Mouse (Mus musculus) stomach, embryonic 14.5 days (tissue): ENCODE measurements around the gene Cyp2c23. TPM values are rescaled to one million over a fixed set of nuclear protein-coding genes. Genes with fewer than 3 reads are reported as not detected.

Source experiments
- ATAC-seq: fragments of 200-750 bp; cut with Nextera tagmentation; 2 replicates; pipeline ENCODE4 v1.8.0; 2017; ENCODE audit warnings: low read depth, moderate TSS enrichment; ENCODE audit not compliant: insufficient number of reproducible peaks, insufficient read depth, low FRiP score
- H3K27ac ChIP-seq: fragments of 300-500 bp; sonication (generic); 2 replicates; pipeline ENCODE4 v1.5.1; 2014; ENCODE audit warnings: mild to moderate bottlenecking, low read length, moderate library complexity, mixed read lengths
- H3K27me3 ChIP-seq: fragments of 300-500 bp; sonication (generic); 2 replicates; pipeline ENCODE4 v1.6.1; 2014; ENCODE audit warnings: low read length, control low read depth, mixed read lengths; ENCODE audit not compliant: control insufficient read depth, insufficient read depth
- H3K36me3 ChIP-seq: fragments of 300-500 bp; sonication (generic); 2 replicates; pipeline ENCODE4 v1.6.1; 2014; ENCODE audit warnings: mild to moderate bottlenecking, control low read depth, low read length, moderate library complexity, mixed read lengths; ENCODE audit not compliant: control insufficient read depth, insufficient read depth
- H3K4me1 ChIP-seq: fragments of 300-500 bp; sonication (generic); 2 replicates; pipeline ENCODE4 v1.6.1; 2014; ENCODE audit warnings: low read length, control low read depth, mixed read lengths; ENCODE audit not compliant: control insufficient read depth, insufficient read depth
- H3K4me2 ChIP-seq: fragments of 300-500 bp; sonication (generic); replicated peaks from 2 replicates; pipeline ENCODE4 v1.6.1; 2014; ENCODE audit warnings: low read depth, low read length, control low read depth
- H3K4me3 ChIP-seq: fragments of 300-500 bp; sonication (generic); 2 replicates; pipeline ENCODE4 v1.5.1; 2014; ENCODE audit warnings: low read depth, low read length, control low read depth
- H3K9ac ChIP-seq: fragments of 300-500 bp; sonication (generic); replicated peaks from 2 replicates; pipeline ENCODE4 v1.6.1; 2014; ENCODE audit warnings: low read depth, mild to moderate bottlenecking, control low read depth, low read length, moderate library complexity, mixed read lengths
- H3K9me3 ChIP-seq: fragments of 300-500 bp; sonication (generic); 2 replicates; pipeline ENCODE4 v1.6.1; 2016; ENCODE audit warnings: low read depth, low read length, control low read depth; ENCODE audit not compliant: control insufficient read depth
- WGBS: fragments of 180-500 bp; shearing (Covaris S2); extraction: QIAGEN DNeasy Blood & Tissue Kit; methylation state at CpG from one replicate; pipeline ENCODE4 v1.1.7; 2014; 5-methylcytosine and 5-hydroxymethylcytosine counted together
- polyA plus RNA-seq: library from polyadenylated mRNA; unstranded; fragments of >200 nt; fragmentation: Nextera tagmentation; extraction: Ambion mirVana; gene quantifications from 2 replicates; pipeline ENCODE4 v1.2.1, GENCODE M21; 2014

The Cyp2c23 gene
- polyA plus RNA-seq, 1 experiment from 2014 or later: 1.7 TPM

DNA sequence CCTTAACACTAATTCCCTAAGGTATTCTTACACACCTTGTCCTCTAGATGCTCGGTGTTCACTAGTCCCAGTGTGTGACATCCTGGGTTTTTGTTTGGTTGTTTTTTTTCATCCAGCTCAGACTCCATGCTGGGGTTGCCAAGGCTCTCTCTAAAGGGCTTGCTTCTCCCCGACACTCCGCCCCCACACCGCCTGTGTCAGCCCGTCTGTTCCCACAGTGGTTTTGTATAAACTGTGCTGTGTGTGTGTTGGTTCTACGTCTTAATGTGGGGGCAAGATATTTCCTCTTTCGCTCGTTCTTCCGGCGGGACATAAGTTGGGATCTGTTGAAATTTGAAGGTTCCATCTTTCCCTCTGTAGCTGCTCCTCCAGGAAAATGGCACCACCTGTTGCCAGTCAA is 30.9 kb downstream of the Cyp2c23 start:
- H3K9me3 ChIP-seq: no peaks in the 10 kb centered on the region
- WGBS: 72% methylated on average over 10 of the region's 10 CpGs

DNA sequence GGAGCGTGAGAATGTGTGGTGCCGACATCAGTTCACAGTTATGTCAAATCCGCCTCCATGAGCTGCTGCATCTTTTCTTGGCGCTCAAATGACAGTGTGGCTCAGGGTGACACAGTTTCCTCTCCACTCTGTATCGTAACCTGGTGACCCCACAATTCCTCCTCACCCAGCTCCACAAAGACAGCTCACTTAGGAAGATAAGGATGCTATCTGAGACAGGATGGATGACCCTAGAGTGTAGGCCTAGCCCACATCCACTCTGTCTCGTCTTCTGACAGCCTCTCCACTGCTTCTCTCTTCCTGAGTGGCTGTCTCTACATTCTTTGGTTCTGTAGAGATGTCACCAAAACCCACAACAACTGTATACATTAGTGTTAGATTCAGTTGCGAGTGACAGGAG is 33.6 kb downstream of the Cyp2c23 start:
- H3K27me3 ChIP-seq: no peaks in the 10 kb centered on the region
- H3K4me1 ChIP-seq: no peaks in the 10 kb centered on the region
- H3K27ac ChIP-seq: no peak overlapping the region
- no peak overlapping the region for H3K4me3 ChIP-seq
- H3K4me2 ChIP-seq: no peak overlapping the region
- no peaks in the 10 kb centered on the region for H3K36me3 ChIP-seq
- no peak for ATAC-seq
- WGBS: 51% methylated on average over 7 of the region's 7 CpGs
- H3K9ac ChIP-seq: no peak overlapping the region
- H3K9me3 ChIP-seq: no peaks in the 10 kb centered on the region

More for the DNA sequence above, 30.9 kb downstream of the Cyp2c23 start:
- Histone ChIP-seq H3K36me3 (no peaks in the 10 kb centered on the region), H3K4me3 (no peak overlapping the region), H3K4me2 (no peak overlapping the region), H3K27ac (no peak overlapping the region), H3K9ac (no peak overlapping the region), H3K27me3 (no peaks in the 10 kb centered on the region), H3K4me1 (no peaks in the 10 kb centered on the region)
- no peak for ATAC-seq

DNA sequence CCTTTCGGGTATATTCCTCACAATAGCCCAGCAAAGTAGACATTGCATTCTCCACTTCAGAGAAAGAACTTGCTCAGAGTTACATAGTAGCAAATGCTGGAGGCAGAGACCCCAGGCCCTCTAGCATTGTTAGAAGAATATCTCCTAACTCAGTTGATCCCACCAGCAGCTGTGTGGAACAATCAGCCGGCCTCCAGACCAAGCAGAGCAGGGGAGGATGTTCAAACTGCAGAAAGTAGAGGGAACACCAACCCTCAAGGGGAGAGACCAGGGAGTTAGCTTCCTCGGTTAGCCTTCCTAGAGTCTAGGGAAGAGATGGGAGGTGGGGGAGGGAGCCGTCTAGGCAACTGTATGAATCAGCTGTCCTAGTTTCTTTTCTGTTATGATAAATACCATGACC is 36.5 kb downstream of the Cyp2c23 start:
- no peaks in the 10 kb centered on the region for H3K36me3 ChIP-seq
- no peak overlapping the region for H3K9ac ChIP-seq
- H3K9me3 ChIP-seq: no peaks in the 10 kb centered on the region
- no peak overlapping the region for H3K27ac ChIP-seq
- no peak for ATAC-seq
- H3K27me3 ChIP-seq: no peaks in the 10 kb centered on the region
- 51% methylated on average over 4 of the region's 4 CpGs for WGBS
- H3K4me3 ChIP-seq: no peak overlapping the region
- H3K4me1 ChIP-seq: no peaks in the 10 kb centered on the region
- H3K4me2 ChIP-seq: no peak overlapping the region

DNA sequence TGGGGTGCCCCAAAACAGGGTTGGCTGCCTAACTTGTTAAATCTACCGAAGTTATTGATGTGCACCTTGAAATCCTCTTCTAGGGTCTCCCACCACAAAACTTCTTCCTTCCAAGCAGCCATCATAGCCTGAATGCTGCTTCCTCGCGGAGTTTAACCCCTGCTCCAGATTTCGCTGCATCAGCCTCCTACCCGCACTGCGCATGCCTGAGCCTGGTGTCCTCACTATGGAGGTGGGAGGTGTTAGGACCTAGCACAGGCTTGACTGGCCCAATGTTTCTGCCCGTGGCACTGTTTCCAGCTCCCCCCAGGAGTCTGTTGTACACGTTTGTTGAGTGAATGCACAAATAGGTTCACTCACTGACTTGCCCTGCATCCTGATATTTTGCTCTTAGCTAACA is 38.6 kb downstream of the Cyp2c23 start:
- Histone ChIP-seq H3K4me2 (no peak overlapping the region), H3K36me3 (no peaks in the 10 kb centered on the region), H3K27ac (no peak overlapping the region), H3K27me3 (no peaks in the 10 kb centered on the region), H3K4me3 (no peak overlapping the region), H3K9me3 (no peaks in the 10 kb centered on the region), H3K9ac (no peak overlapping the region), H3K4me1 (no peaks in the 10 kb centered on the region)
- WGBS: 79% methylated on average over 8 of the region's 8 CpGs
- no peak for ATAC-seq

DNA sequence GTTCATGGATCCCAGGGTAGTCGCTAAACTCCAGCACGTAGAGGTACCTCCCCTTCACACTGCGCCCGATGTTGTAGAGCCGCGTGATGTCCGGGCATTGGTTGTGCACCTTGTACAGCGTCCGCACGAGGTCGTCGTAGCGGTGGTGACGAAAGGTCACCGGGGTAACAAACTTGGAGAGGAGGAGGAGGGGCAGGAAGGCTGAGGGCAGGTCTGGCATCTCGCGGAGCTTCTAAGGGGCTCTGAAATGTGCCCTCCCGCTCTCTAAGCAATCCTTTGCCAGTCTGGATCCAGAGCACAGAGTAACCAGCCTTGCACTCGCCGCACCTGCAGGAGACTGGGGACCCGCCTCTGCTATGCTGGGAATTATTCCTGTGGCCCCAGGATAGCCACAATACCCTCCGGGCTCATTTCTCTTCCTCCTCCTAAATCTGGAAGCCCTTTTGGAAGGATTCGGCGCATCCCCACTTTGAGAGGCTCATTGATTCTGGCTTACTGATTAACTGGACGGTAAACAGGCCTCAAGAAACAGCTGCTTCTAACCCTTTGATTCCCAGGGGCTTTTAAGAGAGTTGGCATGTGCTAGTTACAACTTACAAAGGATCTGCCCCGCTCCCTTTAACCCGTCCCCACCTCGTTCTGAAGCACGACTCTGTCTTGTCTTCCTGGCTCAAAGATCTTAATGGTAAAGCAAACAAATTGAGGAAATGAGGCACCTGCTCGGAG is 42.8 kb downstream of the Cyp2c23 start, which contains the start of gene Cpn1:
Gene Cpn1 (minus strand): TSS at position 488 of the 726 bp plus-strand sequence.
- Histone ChIP-seq H3K9ac (no peak within 1 kb of the TSS), H3K9me3 (no peaks in the 10 kb centered on the region), H3K36me3 (no peaks in the 10 kb centered on the region), H3K27ac (peak within 1 kb of the TSS; percentile 58; the same call in 1 of the 2 replicates), H3K4me1 (0 out of 2 replicates have a peak, but pooled peaks cover 3% of the 10 kb centered on the region), H3K4me3 (peak within 1 kb of the TSS; percentile 22), H3K4me2 (peak within 1 kb of the TSS; percentile 29), H3K27me3 (no peaks in the 10 kb centered on the region)
- ATAC-seq: peak; percentile 77
- 13% methylated on average over 30 of the region's 30 CpGs for WGBS

DNA sequence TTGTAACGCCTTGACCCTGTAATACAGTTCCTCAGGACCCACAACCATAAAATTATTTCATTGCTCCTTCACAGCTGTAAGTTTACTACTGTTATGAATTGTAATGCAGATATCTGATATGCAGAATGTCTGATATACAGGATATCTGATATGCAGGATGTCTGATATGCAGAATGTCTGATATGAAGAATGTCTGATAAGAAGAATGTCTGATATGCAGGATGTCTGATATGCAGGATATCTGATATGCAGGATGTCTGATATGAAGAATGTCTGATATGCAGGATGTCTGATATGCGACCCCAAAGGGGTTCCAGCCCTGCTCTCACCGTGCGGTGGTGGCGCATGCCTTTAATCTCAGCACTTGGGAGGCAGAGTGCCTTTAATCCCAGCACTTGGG is 47.0 kb downstream of the Cyp2c23 start:
- Histone ChIP-seq H3K4me1 (0 out of 2 replicates have a peak, but pooled peaks cover 3% of the 10 kb centered on the region), H3K36me3 (no peaks in the 10 kb centered on the region), H3K9ac (no peak overlapping the region), H3K4me2 (no peak overlapping the region), H3K27ac (no peak overlapping the region), H3K9me3 (no peaks in the 10 kb centered on the region), H3K4me3 (no peak overlapping the region), H3K27me3 (no peaks in the 10 kb centered on the region)
- no peak for ATAC-seq
- 91% methylated on average over 5 of the region's 5 CpGs for WGBS

DNA sequence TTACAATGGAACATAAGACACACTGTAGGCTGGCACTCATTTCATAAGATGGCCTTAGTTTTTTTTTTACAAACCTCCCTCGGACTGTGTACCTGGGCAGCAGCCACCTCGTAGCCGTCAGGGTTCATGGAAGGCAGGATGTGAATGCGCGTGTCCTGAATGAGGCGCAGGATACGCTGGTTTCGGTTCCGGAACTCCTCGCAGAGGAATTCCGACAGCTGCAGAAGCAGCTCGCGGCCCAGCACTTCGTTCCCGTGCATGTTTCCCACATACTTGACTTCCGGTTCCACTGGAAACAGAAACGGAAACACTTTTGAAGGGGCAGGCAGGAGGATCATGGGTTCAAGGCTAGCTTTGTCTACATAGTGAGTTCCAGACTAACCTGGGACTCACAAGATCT is 48.3 kb downstream of the Cyp2c23 start:
- no peak for ATAC-seq
- H3K9me3 ChIP-seq: no peaks in the 10 kb centered on the region
- 89% methylated on average over 17 of the region's 17 CpGs for WGBS
- H3K4me1 ChIP-seq: 0 out of 2 replicates have a peak, but pooled peaks cover 6% of the 10 kb centered on the region
- H3K4me3 ChIP-seq: no peak overlapping the region
- H3K9ac ChIP-seq: no peak overlapping the region
- no peaks in the 10 kb centered on the region for H3K27me3 ChIP-seq
- no peak overlapping the region for H3K27ac ChIP-seq
- H3K36me3 ChIP-seq: no peaks in the 10 kb centered on the region
- H3K4me2 ChIP-seq: no peak overlapping the region

DNA sequence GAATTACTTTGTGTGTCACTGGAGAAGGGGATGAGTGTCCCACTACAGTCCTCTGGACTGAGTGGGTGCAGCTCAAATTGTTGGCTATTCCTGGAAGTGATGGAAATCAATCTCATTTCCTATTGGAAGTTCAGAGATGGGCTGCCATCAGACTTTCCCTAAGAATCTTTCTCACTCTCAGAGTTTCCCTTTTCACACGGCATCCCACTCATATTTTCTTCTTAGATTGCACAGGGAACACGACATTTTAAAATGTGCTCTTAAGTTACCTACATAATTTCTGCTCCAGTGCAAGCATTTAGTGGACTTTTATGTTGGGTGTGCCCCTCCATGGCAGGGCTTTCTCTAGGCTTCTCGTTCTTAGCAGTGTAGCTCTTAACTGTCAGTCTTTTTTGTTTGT is 51.2 kb downstream of the Cyp2c23 start:
- Histone ChIP-seq H3K27me3 (no peaks in the 10 kb centered on the region), H3K4me1 (0 out of 2 replicates have a peak, but pooled peaks cover 2% of the 10 kb centered on the region), H3K4me2 (no peak overlapping the region), H3K36me3 (no peaks in the 10 kb centered on the region), H3K4me3 (no peak overlapping the region), H3K9me3 (no peaks in the 10 kb centered on the region), H3K27ac (no peak overlapping the region), H3K9ac (no peak overlapping the region)
- no peak for ATAC-seq
- WGBS: 75% methylated on average over 3 of the region's 3 CpGs

DNA sequence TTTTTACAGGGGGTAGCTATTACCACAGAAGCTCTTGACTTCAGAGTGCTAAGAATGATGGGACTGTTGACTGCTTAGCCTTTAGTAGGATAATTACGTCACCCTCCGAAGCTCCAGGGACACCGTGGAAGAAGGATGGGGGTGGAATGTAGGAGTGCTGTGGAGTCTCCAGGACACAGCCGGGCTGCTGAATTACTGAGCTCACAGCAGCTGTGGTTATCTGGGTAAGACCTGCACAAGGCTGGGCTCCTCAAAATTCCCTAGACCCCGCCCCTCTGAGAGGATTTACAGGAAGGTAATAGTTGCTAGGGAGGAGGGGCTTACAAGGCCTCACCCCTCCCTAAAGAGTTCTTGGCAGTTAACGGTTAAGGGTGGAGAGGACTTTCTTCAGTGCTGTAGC is 52.3 kb downstream of the Cyp2c23 start:
- WGBS: 44% methylated on average over 6 of the region's 6 CpGs
- H3K9ac ChIP-seq: no peak overlapping the region
- 0 out of 2 replicates have a peak, but pooled peaks cover 2% of the 10 kb centered on the region for H3K4me1 ChIP-seq
- no peaks in the 10 kb centered on the region for H3K36me3 ChIP-seq
- H3K4me2 ChIP-seq: no peak overlapping the region
- no peak overlapping the region for H3K4me3 ChIP-seq
- no peak overlapping the region for H3K27ac ChIP-seq
- H3K27me3 ChIP-seq: no peaks in the 10 kb centered on the region
- no peaks in the 10 kb centered on the region for H3K9me3 ChIP-seq
- ATAC-seq: no peak
